ENCODE assay signal across 14 mouse cellular contexts in genomic region chr4:137465125-137465787, GRCm38 (mm10). TPM values are rescaled to one million over a fixed set of nuclear protein-coding genes. Genes with fewer than 3 reads are reported as not detected.
DNase-seq lines count a peak whose midpoint lies in the region; ATAC-seq lines count a peak whose summit lies in the region.
"Had no signal": no experiment of that assay in that cellular context is flagged by ENCODE, and none has a peak within 500 bp of the region (broad histone marks: within the 10 kb centered on the region; RNA-seq: fewer than 3 reads in every experiment).

No protein-coding gene starts in this region.

- H3K27ac ChIP-seq in embryonic facial prominence, embryonic 14.5 days (replicated peaks; ENCODE audit: low read depth, low read length): peak overlapping the region; percentile 39
- peak overlapping the region; percentile 75 to 82 for H3K27ac ChIP-seq in heart, embryonic 14.5 days (replicated peaks in 1 of 2; ENCODE audit: control insufficient read depth in 1 of 2, insufficient read depth in 1 of 2, low read depth in 2 of 2, low read length in 2 of 2)
- H3K27ac ChIP-seq: hindbrain, postnatal 0 days; midbrain, embryonic 12.5 days had no signal

- H3K27me3 ChIP-seq in embryonic facial prominence, embryonic 14.5 days (replicated peaks; ENCODE audit: control insufficient read depth, insufficient read depth, low read length): no peaks in the 10 kb centered on the region
- no peaks in the 10 kb centered on the region for H3K27me3 ChIP-seq in heart, embryonic 14.5 days (ENCODE audit: control insufficient read depth, insufficient read depth, low read length)

- H3K4me2 ChIP-seq in embryonic facial prominence, embryonic 14.5 days (ENCODE audit: low read depth, low read length): no peak overlapping the region
- no peak overlapping the region for H3K4me2 ChIP-seq in heart, embryonic 14.5 days (ENCODE audit: low read length)
- H3K4me2 ChIP-seq: midbrain, embryonic 12.5 days had no signal

- DNase-seq in kidney, adult 9 months: peak; percentile 46
- DNase-seq in kidney, postnatal 14 days: no peak
- DNase-seq in embryonic facial prominence, embryonic 14.5 days (ENCODE audit: low spot score): no peak
- DNase-seq in kidney, postnatal 4 days: peak; percentile 36 to 59
- DNase-seq in left cerebral cortex, postnatal 36 days (ENCODE audit: low spot score in 2 of 2): no peak
- DNase-seq in T-cell, adult 2 months (ENCODE audit: low spot score): no peak
- DNase-seq: forebrain, postnatal 0 days had no signal

- intact Hi-C loops in left cerebral cortex, postnatal 36 days (cut with DNase I): no loop called here

- 55% methylated on average over 13 of the region's 13 CpGs for WGBS in embryonic facial prominence, embryonic 14.5 days
- WGBS in heart, embryonic 14.5 days: 56% methylated on average over 13 of the region's 13 CpGs

- no peak overlapping the region for H3K4me3 ChIP-seq in embryonic facial prominence, embryonic 14.5 days (ENCODE audit: low read depth, low read length)
- no peak overlapping the region for H3K4me3 ChIP-seq in heart, embryonic 14.5 days (ENCODE audit: control insufficient read depth in 1 of 2, insufficient read depth in 1 of 2, low read depth in 1 of 2, low read length in 2 of 2)
- H3K4me3 ChIP-seq: midbrain, embryonic 12.5 days had no signal

- H3K4me1 ChIP-seq in embryonic facial prominence, embryonic 14.5 days (ENCODE audit: control insufficient read depth, insufficient read depth, low read length): peaks cover 19% of the 10 kb centered on the region
- H3K4me1 ChIP-seq in heart, embryonic 14.5 days (ENCODE audit: control insufficient read depth in 2 of 2, insufficient read depth in 2 of 2, low read length in 2 of 2): peaks cover 30 to 38% of the 10 kb centered on the region in 2 experiments

- no peak for ATAC-seq in embryonic facial prominence, embryonic 14.5 days (ENCODE audit: low read depth)
- ATAC-seq in heart, embryonic 14.5 days (ENCODE audit: insufficient number of reproducible peaks, insufficient read depth, low FRiP score, low read depth): no peak
- no peak for ATAC-seq in granulocyte monocyte progenitor cell, adult 5-6 weeks (replicated peaks; ENCODE audit: poor library complexity, severe bottlenecking)
- ATAC-seq: activated CD4-positive, CD25-positive, alpha-beta regulatory T cell, adult 4 months; forebrain, postnatal 0 days; hindbrain, postnatal 0 days had no signal

- no peak overlapping the region for H3K9ac ChIP-seq in embryonic facial prominence, embryonic 14.5 days (ENCODE audit: low read depth, low read length)
- 0 out of 2 replicates have a peak overlapping the region, but pooled peaks have one; percentile 3 for H3K9ac ChIP-seq in heart, embryonic 14.5 days (ENCODE audit: low read length)
- H3K9ac ChIP-seq: forebrain, postnatal 0 days; midbrain, embryonic 12.5 days had no signal

- no peaks in the 10 kb centered on the region for H3K9me3 ChIP-seq in embryonic facial prominence, embryonic 14.5 days (ENCODE audit: control insufficient read depth, low read length)
- H3K9me3 ChIP-seq in heart, embryonic 14.5 days (ENCODE audit: control insufficient read depth, low read length): no peaks in the 10 kb centered on the region
- H3K9me3 ChIP-seq: midbrain, embryonic 12.5 days had no signal

- no peaks in the 10 kb centered on the region for H3K36me3 ChIP-seq in embryonic facial prominence, embryonic 14.5 days (ENCODE audit: control insufficient read depth, insufficient read depth, low read length)
- no peaks in the 10 kb centered on the region for H3K36me3 ChIP-seq in heart, embryonic 14.5 days (ENCODE audit: control insufficient read depth, insufficient read depth, low read length)
- H3K36me3 ChIP-seq: midbrain, embryonic 12.5 days had no signal

RNA-seq across cellular contexts. Expression of gene Hspg2, which starts 3.3 kb away (rescaled TPM):
- 64.8 and 67.2 TPM in 2 replicates for polyA plus RNA-seq in embryonic facial prominence, embryonic 14.5 days (2014; fragmentation: Nextera tagmentation; extraction: Ambion mirVana)
- polyA plus RNA-seq in heart, embryonic 14.5 days (2014; fragmentation: Nextera tagmentation; extraction: Ambion mirVana): 67.5 and 68.3 TPM in 2 replicates
- 1 to 10 TPM; 5.7 to 7.7 TPM for total RNA-seq in left cerebral cortex, postnatal 36 days (2021)
- total RNA-seq in granulocyte monocyte progenitor cell, adult 5-6 weeks (2014; fragmentation: Nextera tagmentation): 0.21 TPM in 1 of 2 replicates, not detected in the other
- total RNA-seq in granulocyte monocyte progenitor cell, adult 5-6 weeks (2017): 0.05 TPM in 1 of 2 replicates, not detected in the other
- polyA plus RNA-seq: activated CD4-positive, CD25-positive, alpha-beta regulatory T cell, adult 4 months had no signal

RNA-seq across cellular contexts. Expression of gene 1700013G24Rik, which starts 12.2 kb away (rescaled TPM):
- 0.17 and 0.46 TPM in 2 replicates for polyA plus RNA-seq in embryonic facial prominence, embryonic 14.5 days (2014; fragmentation: Nextera tagmentation; extraction: Ambion mirVana)
- not detected in 2 replicates for polyA plus RNA-seq in heart, embryonic 14.5 days (2014; fragmentation: Nextera tagmentation; extraction: Ambion mirVana)
- total RNA-seq in left cerebral cortex, postnatal 36 days (2021): not detected
- not detected in 2 replicates for total RNA-seq in granulocyte monocyte progenitor cell, adult 5-6 weeks (2014; fragmentation: Nextera tagmentation)
- not detected in 2 replicates for total RNA-seq in granulocyte monocyte progenitor cell, adult 5-6 weeks (2017)
- total RNA-seq: forebrain, postnatal 0 days; hindbrain, postnatal 0 days; left cerebral cortex, postnatal 10 days; neutrophil, adult 5-6 weeks had no signal
- polyA plus RNA-seq: activated CD4-positive, CD25-positive, alpha-beta regulatory T cell, adult 4 months; forebrain, postnatal 0 days; hindbrain, postnatal 0 days; midbrain, embryonic 12.5 days had no signal

RNA-seq across cellular contexts. Expression of gene Cela3b, which starts 34.9 kb away (rescaled TPM):
- polyA plus RNA-seq in embryonic facial prominence, embryonic 14.5 days (2014; fragmentation: Nextera tagmentation; extraction: Ambion mirVana): 0.30 and 0.56 TPM in 2 replicates
- not detected in 2 replicates for polyA plus RNA-seq in heart, embryonic 14.5 days (2014; fragmentation: Nextera tagmentation; extraction: Ambion mirVana)
- total RNA-seq in left cerebral cortex, postnatal 36 days (2021): not detected
- total RNA-seq in granulocyte monocyte progenitor cell, adult 5-6 weeks (2014; fragmentation: Nextera tagmentation): not detected in 2 replicates
- not detected in 2 replicates for total RNA-seq in granulocyte monocyte progenitor cell, adult 5-6 weeks (2017)
- total RNA-seq: forebrain, postnatal 0 days; hindbrain, postnatal 0 days; left cerebral cortex, postnatal 10 days; neutrophil, adult 5-6 weeks had no signal
- polyA plus RNA-seq: activated CD4-positive, CD25-positive, alpha-beta regulatory T cell, adult 4 months; forebrain, postnatal 0 days; hindbrain, postnatal 0 days; midbrain, embryonic 12.5 days had no signal

RNA-seq across cellular contexts. Expression of gene Cela3a, which starts 55.7 kb away (rescaled TPM):
- not detected in 2 replicates for polyA plus RNA-seq in embryonic facial prominence, embryonic 14.5 days (2014; fragmentation: Nextera tagmentation; extraction: Ambion mirVana)
- not detected in 2 replicates for polyA plus RNA-seq in heart, embryonic 14.5 days (2014; fragmentation: Nextera tagmentation; extraction: Ambion mirVana)
- not detected for total RNA-seq in left cerebral cortex, postnatal 36 days (2021)
- not detected in 2 replicates for total RNA-seq in granulocyte monocyte progenitor cell, adult 5-6 weeks (2014; fragmentation: Nextera tagmentation)
- total RNA-seq in granulocyte monocyte progenitor cell, adult 5-6 weeks (2017): not detected in 2 replicates
- total RNA-seq: forebrain, postnatal 0 days; hindbrain, postnatal 0 days; left cerebral cortex, postnatal 10 days; neutrophil, adult 5-6 weeks had no signal
- polyA plus RNA-seq: activated CD4-positive, CD25-positive, alpha-beta regulatory T cell, adult 4 months; forebrain, postnatal 0 days; hindbrain, postnatal 0 days; midbrain, embryonic 12.5 days had no signal

Comparison
In these comparisons a context has a peak if more than half of its experiments do, and no peak if none do; other contexts are left out.
1. DNase-seq: peak in kidney, adult 9 months (single experiment) and kidney, postnatal 4 days (2 of 2); none in kidney, postnatal 14 days (single experiment), embryonic facial prominence, embryonic 14.5 days (single experiment), left cerebral cortex, postnatal 36 days (0 of 2) and T-cell, adult 2 months (single experiment).
2. RNA of gene Hspg2, which starts 3.3 kb away (total RNA-seq): 5.7 to 7.7 TPM in left cerebral cortex, postnatal 36 days; 0.05 to 0.21 TPM in granulocyte monocyte progenitor cell, adult 5-6 weeks; every median in the first group is over 4 times any median in the second.